Mouse (Mus musculus) G1E (cell line): ENCODE measurements around the gene Ifna2.

Experiments
- CTCF ChIP-seq: IDR thresholded peaks from 2 replicates; pipeline ENCODE4 v1.5.1; 2012; ENCODE audit warnings: low read depth, low read length, inconsistent platforms, mixed read lengths
- GATA1 ChIP-seq: IDR thresholded peaks from 2 replicates; pipeline ENCODE4 v1.6.1; 2012; ENCODE audit warnings: borderline replicate concordance, low read length, inconsistent platforms, mixed read lengths
- TAL1 ChIP-seq: conservative IDR thresholded peaks from 2 replicates; pipeline ENCODE4 v1.6.1; 2012; ENCODE audit warnings: low read depth, low read length, inconsistent platforms, mixed read lengths

DNA sequence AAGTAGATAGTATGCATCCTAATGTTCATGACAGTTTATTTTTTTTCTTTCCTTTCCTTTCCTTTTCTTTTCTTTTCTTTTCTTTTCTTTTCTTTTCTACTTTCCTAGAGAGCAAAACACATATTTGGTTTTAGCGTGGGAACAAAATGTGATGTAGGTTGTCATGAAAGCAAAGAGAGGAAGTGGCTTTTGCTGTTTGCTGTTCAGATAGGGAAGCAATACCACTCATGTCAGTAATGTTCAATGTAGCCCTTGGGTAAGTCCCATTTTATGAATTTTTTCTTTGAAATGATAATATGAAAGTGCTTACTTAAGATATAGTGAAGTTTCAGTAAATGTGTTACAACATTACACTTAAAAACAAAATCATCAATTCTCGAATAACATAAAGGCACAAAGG lies 9.7 kb upstream of the Ifna2 start:
- TF ChIP-seq CTCF (no peak), GATA1 (no peak), TAL1 (no peak)
